Mouse (Mus musculus) inflammation-experienced regulatory T-cells, adult 6 months (primary cell): Measurements from ENCODE around the gene Hoxa7. TPM values are rescaled to one million over a fixed set of nuclear protein-coding genes. Genes with fewer than 3 reads are reported as not detected.

Experiments
- ATAC-seq: one replicate; pipeline ENCODE4 v1.8.0; 2017
- polyA plus RNA-seq, 3 experiments: library from polyadenylated mRNA; unstranded; fragments of 100-300 nt; shearing (Covaris generic); gene quantifications; one replicate each; pipeline ENCODE4 v1.2.1; 2017

The Hoxa7 gene
- not detected for polyA plus RNA-seq

- ATAC-seq, result peak; percentile 66
Observed at GRCm38 (mm10) chr6:52221337-52221992, at the start of gene Hoxa7. Gene Hoxa7, minus strand, starts transcription at chr6:52221854.

GRCm38 (mm10) chr6:52270494-52271480, 49.1 kb upstream of the Hoxa7 start:
- ATAC-seq, result peak; percentile 66

- no peak for ATAC-seq
Observed at GRCm38 (mm10) chr6:52268756-52269155, 47.1 kb upstream of the Hoxa7 start.

- ATAC-seq, result no peak
Observed at GRCm38 (mm10) chr6:52268341-52268740, 46.7 kb upstream of the Hoxa7 start.

GRCm38 (mm10) chr6:52267691-52268090, 46.0 kb upstream of the Hoxa7 start:
- no peak for ATAC-seq

GRCm38 (mm10) chr6:52267221-52267620, 45.6 kb upstream of the Hoxa7 start:
- no peak for ATAC-seq

- ATAC-seq, result no peak
Observed at GRCm38 (mm10) chr6:52266666-52266985, 45.0 kb upstream of the Hoxa7 start.

GRCm38 (mm10) chr6:52265913-52266665, 44.4 kb upstream of the Hoxa7 start:
- ATAC-seq, result no peak

GRCm38 (mm10) chr6:52265306-52265912, 43.8 kb upstream of the Hoxa7 start:
- no peak for ATAC-seq

- ATAC-seq, result no peak
Observed at GRCm38 (mm10) chr6:52264106-52264790, 42.6 kb upstream of the Hoxa7 start.

GRCm38 (mm10) chr6:52263321-52263585, 41.6 kb upstream of the Hoxa7 start:
- no peak for ATAC-seq

GRCm38 (mm10) chr6:52262463-52263320, 41.0 kb upstream of the Hoxa7 start:
- no peak for ATAC-seq

GRCm38 (mm10) chr6:52261751-52262462, 40.3 kb upstream of the Hoxa7 start:
- ATAC-seq, result no peak

GRCm38 (mm10) chr6:52260654-52261575, 39.3 kb upstream of the Hoxa7 start, which contains the start of gene Hoxa13:
Gene Hoxa13, minus strand, starts transcription at chr6:52260880.
- ATAC-seq, result no peak

- ATAC-seq, result no peak
Observed at GRCm38 (mm10) chr6:52259811-52260261, 38.2 kb upstream of the Hoxa7 start.

- no peak for ATAC-seq
Observed at GRCm38 (mm10) chr6:52259081-52259790, 37.6 kb upstream of the Hoxa7 start.

GRCm38 (mm10) chr6:52256956-52257355, 35.3 kb upstream of the Hoxa7 start:
- peak; percentile 47 for ATAC-seq
